Mouse (Mus musculus) regulatory T cell (primary cell): ENCODE data around the gene B3gnt2.
"Not testable (repeated sequence)": the region's sequence is repeated elsewhere in the genome, so short reads cannot be mapped to it uniquely, and the experiment has no call there.

Source experiments
- in situ Hi-C: fragments of 300-600 bp; cut with MboI, MseI; formaldehyde crosslinking; loops from one replicate; pipeline ENCODE4 v1.15.1; 2025; ENCODE audit warnings: high pct_unique_total_duplicates

Gene B3gnt2

GRCm38 (mm10) chr11:22736521-22737225 lies 124.1 kb downstream of the B3gnt2 start:
- in situ Hi-C loops, result no loop called here

GRCm38 (mm10) chr11:22735128-22735527 lies 125.6 kb downstream of the B3gnt2 start:
- in situ Hi-C loops, result not testable (repeated sequence)

GRCm38 (mm10) chr11:22733936-22734335 lies 126.8 kb downstream of the B3gnt2 start:
- in situ Hi-C loops, result no loop called here

GRCm38 (mm10) chr11:22732907-22733306 lies 127.9 kb downstream of the B3gnt2 start:
- in situ Hi-C loops, result no loop called here

GRCm38 (mm10) chr11:22723096-22723495 lies 137.7 kb downstream of the B3gnt2 start:
- in situ Hi-C loops, result no loop called here

- in situ Hi-C loops, result no loop called here
These were observed 140.7 kb downstream of the B3gnt2 start for GRCm38 (mm10) chr11:22720096-22720495.

GRCm38 (mm10) chr11:22719570-22719969 lies 141.2 kb downstream of the B3gnt2 start:
- in situ Hi-C loops, result no loop called here

- in situ Hi-C loops, result no loop called here
These were observed 142.7 kb downstream of the B3gnt2 start for GRCm38 (mm10) chr11:22718036-22718435.

GRCm38 (mm10) chr11:22711327-22711726 lies 149.4 kb downstream of the B3gnt2 start:
- in situ Hi-C loops, result no loop called here

- in situ Hi-C loops, result no loop called here
These were observed 150.2 kb downstream of the B3gnt2 start for GRCm38 (mm10) chr11:22710596-22710995.
